Mouse (Mus musculus): ENCODE measurements around the gene Gdpd5.

The Gdpd5 gene

DNA sequence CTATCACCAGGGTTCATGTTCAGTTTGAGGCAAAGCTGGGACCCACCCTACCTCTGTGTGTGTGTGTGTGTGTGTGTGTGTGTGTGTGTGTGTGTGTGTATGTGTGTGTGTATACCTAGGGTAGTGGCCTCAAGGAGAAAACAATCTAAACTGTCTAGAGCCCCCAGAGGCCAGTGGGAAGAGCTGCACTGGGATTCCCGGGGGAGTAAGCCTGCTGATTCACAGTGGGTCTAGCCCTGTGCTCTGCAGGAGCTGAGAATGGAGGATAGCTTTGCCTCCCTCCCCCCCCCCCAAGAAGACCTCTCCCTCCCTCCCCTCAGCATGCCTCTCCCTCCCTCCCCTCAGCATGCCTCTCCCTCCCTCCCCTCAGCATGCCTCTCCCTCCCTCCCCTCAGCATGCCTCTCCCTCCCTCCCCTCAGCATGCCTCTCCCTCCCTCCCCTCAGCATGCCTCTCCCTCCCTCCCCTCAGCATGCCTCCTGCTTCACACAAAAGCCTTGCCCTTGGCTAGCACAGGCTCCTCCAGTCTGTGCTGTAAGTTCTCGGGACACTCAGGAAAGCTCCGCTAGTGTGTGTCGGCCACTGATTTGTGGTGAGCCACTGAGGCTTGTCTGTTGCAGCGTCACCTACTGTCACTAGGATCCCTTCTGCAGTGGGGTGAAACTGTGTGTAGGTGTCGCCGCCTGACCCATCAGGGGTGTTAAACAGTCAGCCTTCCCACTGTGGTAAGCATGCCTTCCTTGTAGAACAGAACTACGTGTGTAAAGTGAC is 24.4 kb downstream of the Gdpd5 start:
- DNase-seq (ENCODE audit: low spot score in 2 of 2): no peak

- DNase-seq (ENCODE audit: low spot score in 2 of 2): peak in 1 of 2 experiments; percentile 27
Observed at GRCm38 (mm10) chr7:99407598-99407997, 26.4 kb downstream of the Gdpd5 start.

GRCm38 (mm10) chr7:99409441-99410222 is 28.4 kb downstream of the Gdpd5 start:
- no peak for DNase-seq (ENCODE audit: low spot score in 2 of 2)

DNA sequence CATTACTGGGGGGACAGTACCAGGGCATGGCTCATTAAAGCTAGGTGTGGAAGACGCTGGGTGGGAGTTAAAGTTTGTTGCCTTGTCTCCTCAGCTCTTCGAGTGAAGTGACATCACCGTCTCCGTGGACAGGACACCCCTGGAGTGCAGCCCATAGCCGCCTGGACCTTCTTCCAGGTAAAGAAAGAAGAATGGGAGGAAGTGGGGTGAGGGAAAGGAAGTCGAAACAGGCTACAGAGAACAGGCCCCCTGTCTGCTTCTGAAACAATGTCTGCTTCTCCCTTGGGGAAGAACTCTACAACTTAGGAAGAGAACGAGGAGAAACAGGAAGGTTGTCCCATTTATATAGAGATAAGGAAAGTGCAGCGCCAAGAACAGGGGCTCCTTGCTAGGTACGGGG is 29.1 kb downstream of the Gdpd5 start:
- DNase-seq (ENCODE audit: low spot score in 2 of 2): no peak

DNA sequence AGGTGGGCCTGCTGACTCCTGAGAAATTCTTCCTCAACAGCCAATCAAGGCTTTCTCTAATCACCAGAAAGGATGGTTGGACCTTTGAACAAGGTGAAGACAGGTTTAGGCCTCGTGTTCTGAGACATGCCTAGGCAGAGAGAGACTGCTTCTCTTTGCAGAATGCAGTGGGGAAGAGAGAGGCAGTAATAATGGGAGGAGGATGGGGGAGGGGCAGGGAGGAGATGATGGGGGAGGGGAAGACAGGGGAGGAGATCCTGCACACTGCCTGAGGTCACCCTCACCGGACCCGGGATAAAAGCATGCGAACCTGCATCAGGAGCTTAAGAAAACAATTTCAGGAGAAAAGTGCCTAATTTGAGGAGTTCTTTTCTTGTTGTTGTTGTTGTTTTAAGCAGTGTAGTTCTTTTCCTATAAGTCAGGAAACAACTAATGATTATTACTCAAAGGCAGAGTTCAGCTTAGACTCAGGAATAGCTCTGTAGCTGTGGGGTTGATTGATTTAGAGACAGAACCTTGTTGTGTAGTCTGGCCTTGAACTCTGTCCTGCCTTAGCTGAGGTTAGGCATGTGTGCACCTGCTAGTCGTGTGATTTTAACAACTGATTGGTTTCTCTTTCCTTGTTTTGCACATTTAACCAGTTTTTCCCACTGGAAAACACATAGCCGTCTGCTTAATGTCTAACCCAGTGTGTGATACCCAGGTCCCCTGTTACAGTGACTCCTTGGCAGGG is 30.0 kb downstream of the Gdpd5 start:
- DNase-seq (ENCODE audit: low spot score in 2 of 2): no peak

- no peak for DNase-seq (ENCODE audit: low spot score in 2 of 2)
Observed at GRCm38 (mm10) chr7:99415045-99415444, 33.8 kb downstream of the Gdpd5 start.

DNA sequence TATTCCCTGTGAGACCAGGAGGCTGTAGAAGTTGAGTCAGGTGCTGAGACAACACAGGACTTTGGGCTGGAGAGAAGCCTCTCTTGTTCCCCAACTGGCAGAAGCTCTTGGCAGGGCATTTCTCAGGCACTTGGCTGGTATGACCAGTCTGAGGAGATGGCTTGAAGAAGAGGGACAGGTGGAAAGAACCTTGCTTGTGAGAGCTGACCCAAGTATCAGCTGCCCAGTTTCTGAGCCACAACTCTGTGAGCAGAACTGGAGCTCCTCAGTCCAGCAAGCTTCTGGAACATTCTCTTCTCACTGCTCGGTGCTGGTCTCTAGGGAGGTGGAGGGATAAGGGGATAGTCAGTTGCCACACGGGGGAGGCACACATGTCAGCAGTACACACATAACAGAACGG is 38.1 kb downstream of the Gdpd5 start:
- DNase-seq (ENCODE audit: low spot score in 2 of 2): no peak

- DNase-seq (ENCODE audit: low spot score in 2 of 2): no peak
Observed at GRCm38 (mm10) chr7:99421006-99421405, 39.8 kb downstream of the Gdpd5 start.

GRCm38 (mm10) chr7:99424538-99425155 is 43.4 kb downstream of the Gdpd5 start:
- DNase-seq (ENCODE audit: low spot score in 2 of 2): no peak

GRCm38 (mm10) chr7:99425706-99426105 is 44.5 kb downstream of the Gdpd5 start:
- DNase-seq (ENCODE audit: low spot score in 2 of 2): no peak

- no peak for DNase-seq (ENCODE audit: low spot score in 2 of 2)
Observed at GRCm38 (mm10) chr7:99427031-99427430, 45.8 kb downstream of the Gdpd5 start.

DNA sequence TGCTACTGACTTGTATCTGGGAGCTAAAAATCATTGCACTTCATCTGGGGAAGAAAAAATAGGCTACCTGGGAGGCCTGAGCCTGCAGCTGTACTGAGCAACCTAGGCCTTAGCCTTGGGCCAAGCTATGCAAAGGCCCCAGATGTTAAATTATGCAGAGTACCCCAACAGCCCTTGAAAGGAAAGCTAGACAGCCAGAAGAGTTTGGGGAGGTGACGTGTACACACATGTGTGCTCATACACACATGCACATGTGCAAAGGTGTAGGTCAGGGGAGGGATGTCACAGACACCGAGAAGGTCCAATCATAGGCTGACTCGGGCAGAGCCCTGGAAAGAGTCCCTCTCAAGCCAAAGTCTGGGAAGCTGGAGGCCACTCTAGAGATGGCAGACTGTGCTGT is 46.8 kb downstream of the Gdpd5 start:
- no peak for DNase-seq (ENCODE audit: low spot score in 2 of 2)

DNA sequence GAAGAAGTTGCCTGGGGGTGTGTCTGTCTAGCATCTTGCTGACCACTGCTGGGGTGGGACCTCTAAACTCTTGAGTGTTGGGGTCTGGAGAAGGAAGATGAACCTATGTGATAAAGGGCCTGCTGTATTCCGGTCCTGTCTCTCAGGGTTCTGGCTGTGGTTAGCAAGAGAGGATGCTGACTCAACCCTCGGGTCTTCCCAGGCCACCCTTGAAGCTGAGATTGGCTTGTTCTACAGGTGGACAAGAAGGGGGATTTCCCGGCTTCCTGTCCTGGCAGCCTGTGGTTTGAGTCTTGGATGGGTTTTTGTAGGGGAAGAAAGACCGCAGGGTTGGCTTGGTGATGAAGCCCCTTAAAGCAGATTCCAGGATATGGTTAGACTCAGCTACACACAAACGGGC is 47.6 kb downstream of the Gdpd5 start:
- DNase-seq (ENCODE audit: low spot score in 2 of 2): no peak

DNA sequence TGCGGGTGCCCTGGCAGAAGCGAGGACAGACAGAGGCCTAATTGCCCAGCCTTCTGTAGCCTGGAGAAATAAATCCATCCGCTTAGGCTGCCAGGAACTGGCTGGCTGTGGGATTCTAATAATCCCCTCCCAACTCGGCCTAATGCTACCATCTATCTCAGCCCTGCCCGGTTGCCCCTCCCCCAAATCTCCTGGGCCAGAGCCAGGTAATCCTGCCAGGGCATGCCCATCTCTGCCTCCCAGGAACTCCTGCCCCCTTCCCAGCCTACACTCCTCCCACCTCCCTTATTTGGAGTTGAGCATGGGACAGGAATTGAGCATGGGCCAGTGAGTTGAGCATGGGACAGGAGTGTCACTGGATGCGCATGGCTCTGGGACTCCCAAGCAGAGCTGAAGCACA is 48.6 kb downstream of the Gdpd5 start:
- no peak for DNase-seq (ENCODE audit: low spot score in 2 of 2)

- no peak for DNase-seq (ENCODE audit: low spot score in 2 of 2)
Observed at GRCm38 (mm10) chr7:99430246-99430645, 49.0 kb downstream of the Gdpd5 start.

GRCm38 (mm10) chr7:99432248-99432647 is 51.0 kb downstream of the Gdpd5 start:
- DNase-seq (ENCODE audit: low spot score in 2 of 2): no peak

GRCm38 (mm10) chr7:99432863-99433262 is 51.6 kb downstream of the Gdpd5 start:
- no peak for DNase-seq (ENCODE audit: low spot score in 2 of 2)

DNA sequence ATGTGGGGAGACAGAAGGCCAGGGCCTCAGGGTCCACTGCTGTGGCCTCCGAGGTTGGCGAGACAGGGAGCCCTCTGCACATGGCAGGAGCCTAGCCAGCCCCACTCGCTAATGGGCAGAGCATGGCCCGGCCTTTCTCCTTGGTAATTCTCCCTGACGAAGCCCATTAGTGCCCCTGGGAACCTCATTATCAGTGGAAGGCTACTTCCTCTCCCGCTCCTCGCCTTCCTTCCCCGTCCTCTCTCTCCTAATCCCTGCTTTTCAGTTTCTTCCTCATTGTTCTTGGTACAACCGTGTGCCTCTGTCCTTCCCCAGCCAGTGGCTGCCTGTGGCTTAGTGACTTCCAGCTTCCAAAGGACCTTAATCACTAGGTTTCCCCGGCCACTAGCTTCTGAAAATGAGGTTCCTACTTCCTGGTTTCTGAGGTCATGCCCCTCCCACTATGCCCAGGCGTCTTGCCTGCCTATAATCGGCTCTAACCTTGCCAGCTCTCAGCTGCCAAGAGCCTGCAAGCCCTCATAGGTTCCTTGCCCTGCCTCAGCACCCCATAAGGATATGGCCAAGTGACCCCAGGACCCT is 53.5 kb downstream of the Gdpd5 start:
- peak in 1 of 2 experiments; percentile 44 for DNase-seq (ENCODE audit: low spot score in 2 of 2)

GRCm38 (mm10) chr7:99436530-99436929 is 55.3 kb downstream of the Gdpd5 start:
- no peak for DNase-seq (ENCODE audit: low spot score in 2 of 2)

GRCm38 (mm10) chr7:99438881-99439280 is 57.7 kb downstream of the Gdpd5 start:
- DNase-seq (ENCODE audit: low spot score in 2 of 2): no peak

DNA sequence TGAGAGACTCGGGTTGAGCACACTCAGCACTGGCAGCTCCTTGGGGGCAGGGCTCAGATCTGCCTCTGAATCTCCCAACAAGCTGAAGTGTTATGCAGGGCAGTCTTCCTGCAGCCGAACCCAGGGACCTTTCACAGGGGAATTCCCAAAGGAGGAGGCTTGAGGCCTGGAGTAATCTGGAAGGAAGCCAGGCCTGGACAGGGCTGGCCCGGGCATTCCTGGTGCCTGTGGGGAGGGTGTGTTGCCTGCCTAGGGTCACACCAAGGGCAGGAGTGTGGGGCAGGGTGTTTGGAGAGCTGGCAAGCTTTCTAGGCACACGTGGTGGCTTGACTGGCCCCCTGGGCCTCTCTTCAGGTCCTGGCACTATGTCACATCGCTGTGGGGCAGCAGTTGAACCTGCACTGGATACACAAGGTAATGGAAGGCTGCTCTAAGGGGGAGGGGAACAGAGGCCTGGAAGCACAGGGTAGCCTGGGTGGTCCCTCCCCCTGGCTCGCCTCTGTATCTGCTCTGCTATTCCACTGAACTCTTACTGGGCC is 60.4 kb downstream of the Gdpd5 start:
- no peak for DNase-seq (ENCODE audit: low spot score in 2 of 2)

Data from spleen, postnatal 10 days (tissue).